Mouse (Mus musculus) intestine, embryonic 16.5 days (tissue): ENCODE results near the gene Glyr1. TPM values are rescaled to one million over a fixed set of nuclear protein-coding genes. Genes with fewer than 3 reads are reported as not detected.

Experiments
- ATAC-seq: fragments of 200-750 bp; cut with Nextera tagmentation; 2 replicates; pipeline ENCODE4 v1.8.0; 2017; ENCODE audit warnings: moderate TSS enrichment, moderate library complexity
- H3K27ac ChIP-seq: fragments of 300-500 bp; sonication (generic); 2 replicates; pipeline ENCODE4 v1.5.1; 2014; ENCODE audit warnings: mild to moderate bottlenecking, low read length
- H3K27me3 ChIP-seq: fragments of 300-500 bp; sonication (generic); replicated peaks from 2 replicates; pipeline ENCODE4 v1.6.1; 2014; ENCODE audit warnings: low read length, control low read depth, mixed read lengths; ENCODE audit not compliant: control insufficient read depth, insufficient read depth
- H3K36me3 ChIP-seq: fragments of 300-500 bp; sonication (generic); 2 replicates; pipeline ENCODE4 v1.6.1; 2014; ENCODE audit warnings: low read length, control low read depth; ENCODE audit not compliant: control insufficient read depth, insufficient read depth
- H3K4me1 ChIP-seq: fragments of 300-500 bp; sonication (generic); 2 replicates; pipeline ENCODE4 v1.6.1; 2014; ENCODE audit warnings: low read length, control low read depth, mixed read lengths; ENCODE audit not compliant: control insufficient read depth, insufficient read depth
- H3K4me2 ChIP-seq: fragments of 300-500 bp; sonication (generic); 2 replicates; pipeline ENCODE4 v1.6.1; 2014; ENCODE audit warnings: low read depth, low read length, control low read depth
- H3K4me3 ChIP-seq: fragments of 300-500 bp; sonication (generic); 2 replicates; pipeline ENCODE4 v1.5.1; 2014; ENCODE audit warnings: mild to moderate bottlenecking, low read length
- H3K9ac ChIP-seq: fragments of 300-500 bp; sonication (generic); 2 replicates; pipeline ENCODE4 v1.6.1; 2014; ENCODE audit warnings: low read depth, low read length
- H3K9me3 ChIP-seq: fragments of 300-500 bp; sonication (generic); 2 replicates; pipeline ENCODE4 v1.6.1; 2016; ENCODE audit warnings: low read length, control low read depth; ENCODE audit not compliant: control insufficient read depth
- WGBS: fragments of 180-500 bp; shearing (Covaris S2); extraction: QIAGEN DNeasy Blood & Tissue Kit; methylation state at CpG from one replicate; pipeline ENCODE4 v1.1.7; 2014; 5-methylcytosine and 5-hydroxymethylcytosine counted together
- polyA plus RNA-seq: library from polyadenylated mRNA; unstranded; fragments of >200 nt; fragmentation: Nextera tagmentation; extraction: Ambion mirVana; gene quantifications from 2 replicates; pipeline ENCODE4 v1.2.1, GENCODE M21; 2015

Gene Glyr1
- polyA plus RNA-seq, 1 experiment from 2014 or later, result 140 TPM

- H3K4me1 ChIP-seq, result peaks cover 16% of the 10 kb centered on the region
- no peaks in the 10 kb centered on the region for H3K27me3 ChIP-seq
- H3K9me3 ChIP-seq, result no peaks in the 10 kb centered on the region
- peak within 1 kb of the TSS; percentile 63 for H3K27ac ChIP-seq
- H3K4me3 ChIP-seq, result peak within 1 kb of the TSS; percentile 78
- peak; percentile 98 for ATAC-seq
- peaks cover 16% of the 10 kb centered on the region for H3K36me3 ChIP-seq
- H3K4me2 ChIP-seq, result peak within 1 kb of the TSS; percentile 86
- WGBS, result under 1% methylated on average over 62 of the region's 63 CpGs
- H3K9ac ChIP-seq, result peak within 1 kb of the TSS; percentile 76
Measured at GRCm38 (mm10) chr16:5013054-5013838, 36.4 kb downstream of the Glyr1 start, which contains the start of gene Rogdi. TSS of gene Rogdi (minus strand) at chr16:5013553.

DNA sequence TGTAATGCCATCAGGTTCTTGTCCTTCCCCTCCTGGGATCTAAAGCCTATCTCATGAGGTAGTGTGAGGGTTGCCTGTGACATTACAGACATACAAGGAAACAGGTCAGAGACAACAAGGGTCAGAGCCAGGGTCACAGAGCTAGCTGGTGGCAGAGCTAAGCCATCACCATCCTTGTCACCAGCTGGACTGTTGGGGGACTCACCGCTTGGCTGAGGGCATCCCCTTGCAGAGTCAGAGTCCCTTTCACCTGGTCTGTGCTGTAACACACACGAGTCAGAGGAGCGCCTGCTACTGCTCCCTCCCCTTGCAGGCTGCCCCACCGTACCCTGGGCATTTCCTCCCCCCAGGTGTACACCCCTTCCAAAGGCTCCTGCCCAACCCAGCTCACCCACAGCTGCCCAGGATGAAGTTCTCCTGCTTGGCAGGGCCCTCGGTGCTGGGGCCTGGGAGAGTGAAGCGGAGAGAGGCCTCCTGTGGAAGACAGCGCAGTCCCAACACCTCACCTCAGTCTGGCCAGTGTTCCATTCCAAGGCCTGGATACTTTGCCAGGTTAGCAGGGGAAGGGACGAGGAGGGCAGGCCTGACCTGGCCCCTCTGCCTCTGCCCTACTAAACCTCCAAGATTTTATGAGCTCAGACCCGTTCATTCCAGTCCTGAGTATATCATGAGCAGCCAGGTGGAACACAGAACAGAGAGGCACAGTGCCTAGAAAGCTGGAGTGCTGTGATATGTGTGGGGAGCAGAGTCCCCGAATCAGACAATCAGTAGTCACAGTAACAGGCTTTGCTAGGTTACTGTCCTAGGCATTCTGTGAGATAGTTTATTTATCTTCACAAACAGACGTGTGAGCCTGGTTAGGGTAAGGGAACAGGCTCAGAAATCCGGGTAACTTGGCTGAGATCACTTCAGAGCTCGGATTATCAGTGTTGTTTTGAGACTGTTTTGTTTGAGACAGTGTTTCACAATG lies 37.3 kb downstream of the Glyr1 start:
- Histone ChIP-seq H3K4me2 (peak overlapping the region; percentile 86), H3K4me3 (peak overlapping the region; percentile 78), H3K9ac (peak overlapping the region; percentile 76), H3K36me3 (peaks cover 15% of the 10 kb centered on the region), H3K27me3 (no peaks in the 10 kb centered on the region), H3K4me1 (peaks cover 16% of the 10 kb centered on the region), H3K9me3 (no peaks in the 10 kb centered on the region), H3K27ac (peak overlapping the region; percentile 63)
- no peak for ATAC-seq
- 43% methylated on average over 13 of the region's 13 CpGs for WGBS

DNA sequence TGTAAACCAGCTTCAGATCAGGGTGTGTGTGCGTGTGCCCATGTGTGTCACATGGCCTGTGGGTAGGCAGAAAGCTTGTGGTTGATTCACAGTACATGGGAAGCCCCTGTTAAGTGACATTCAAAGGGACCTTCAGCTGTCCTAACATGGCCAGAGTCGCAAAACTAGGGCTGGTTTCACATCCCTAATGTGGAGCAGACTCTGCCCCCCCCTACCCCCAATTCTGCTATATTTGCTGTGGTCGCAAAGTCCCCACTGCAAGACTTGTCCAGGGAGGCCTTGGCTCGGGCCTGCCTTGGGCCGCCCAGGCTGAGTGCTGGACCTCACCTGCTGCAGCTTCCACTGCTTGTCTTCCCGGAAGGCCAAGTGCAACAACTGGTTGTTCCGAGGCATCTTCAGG lies 38.4 kb downstream of the Glyr1 start:
- H3K4me2 ChIP-seq, result no peak overlapping the region
- no peak overlapping the region for H3K4me3 ChIP-seq
- ATAC-seq, result no peak
- peaks cover 16% of the 10 kb centered on the region for H3K4me1 ChIP-seq
- H3K27ac ChIP-seq, result no peak overlapping the region
- peaks cover 15% of the 10 kb centered on the region for H3K36me3 ChIP-seq
- WGBS, result 85% methylated on average over 7 of the region's 7 CpGs
- H3K9ac ChIP-seq, result no peak overlapping the region
- no peaks in the 10 kb centered on the region for H3K9me3 ChIP-seq
- H3K27me3 ChIP-seq, result no peaks in the 10 kb centered on the region

DNA sequence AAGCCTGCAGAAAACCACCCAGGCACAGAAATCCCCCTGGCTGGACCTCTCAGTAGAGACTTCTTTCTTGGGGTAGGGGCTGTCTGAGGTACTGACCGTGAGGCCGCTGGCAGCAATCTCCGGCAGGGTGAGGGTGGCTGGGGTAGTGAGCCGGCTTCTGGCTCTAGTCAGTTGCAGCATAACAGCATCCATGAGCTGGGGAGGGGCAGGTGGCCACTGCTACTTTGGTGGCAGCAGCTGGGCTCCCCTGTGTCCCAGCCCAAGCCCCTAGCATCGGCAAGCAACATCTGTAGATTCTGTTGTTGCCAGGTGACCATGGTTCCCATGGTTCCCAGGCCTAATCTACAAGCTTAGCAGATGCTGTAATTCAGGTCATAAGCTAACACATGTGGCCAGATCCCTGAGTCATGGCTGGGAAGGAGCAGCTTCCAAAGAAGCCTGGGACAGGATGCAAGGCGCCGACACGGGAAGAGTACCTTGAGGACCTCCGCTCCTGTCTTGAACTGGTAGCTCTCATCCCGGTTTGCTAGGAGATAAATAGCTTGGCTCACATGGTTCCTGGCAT lies 39.2 kb downstream of the Glyr1 start:
- Histone ChIP-seq H3K4me3 (no peak overlapping the region), H3K27ac (no peak overlapping the region), H3K36me3 (peaks cover 13% of the 10 kb centered on the region), H3K9ac (no peak overlapping the region), H3K4me1 (peaks cover 16% of the 10 kb centered on the region), H3K9me3 (no peaks in the 10 kb centered on the region), H3K27me3 (no peaks in the 10 kb centered on the region), H3K4me2 (no peak overlapping the region)
- no peak for ATAC-seq
- WGBS, result 91% methylated on average over 10 of the region's 10 CpGs

DNA sequence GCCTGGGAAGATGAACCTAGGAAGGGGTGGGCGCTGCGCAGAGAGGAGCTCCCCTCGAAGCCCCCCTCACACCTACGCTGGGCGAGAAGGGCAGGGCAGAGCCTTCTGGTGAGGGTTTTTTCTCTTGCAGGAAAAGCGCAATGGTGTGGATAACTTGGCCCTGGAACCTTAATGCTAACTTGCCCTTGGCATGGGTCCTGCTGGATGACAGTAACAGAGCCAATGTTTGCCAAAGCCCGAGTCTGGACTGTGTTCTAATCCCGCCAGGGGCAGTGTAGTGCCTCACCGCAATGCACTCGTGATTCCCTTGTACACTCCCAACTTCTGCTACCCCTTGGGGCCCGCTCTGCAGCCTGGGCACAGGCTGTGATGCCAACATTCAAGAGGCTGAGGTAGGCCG lies 41.6 kb downstream of the Glyr1 start:
- H3K27ac ChIP-seq, result peak overlapping the region; percentile 87
- 72% methylated on average over 12 of the region's 12 CpGs for WGBS
- H3K27me3 ChIP-seq, result no peaks in the 10 kb centered on the region
- no peak for ATAC-seq
- H3K4me3 ChIP-seq, result peak overlapping the region; percentile 50
- H3K9me3 ChIP-seq, result no peaks in the 10 kb centered on the region
- peak overlapping the region; percentile 64 for H3K4me2 ChIP-seq
- H3K9ac ChIP-seq, result peak overlapping the region; percentile 72
- H3K36me3 ChIP-seq, result no peaks in the 10 kb centered on the region
- peaks cover 16% of the 10 kb centered on the region for H3K4me1 ChIP-seq

GRCm38 (mm10) chr16:5007492-5007891 lies 42.2 kb downstream of the Glyr1 start:
- peaks cover 11% of the 10 kb centered on the region for H3K4me1 ChIP-seq
- peak overlapping the region; percentile 87 for H3K27ac ChIP-seq
- peak overlapping the region; percentile 50 for H3K4me3 ChIP-seq
- ATAC-seq, result peak; percentile 57
- peak overlapping the region; percentile 64 for H3K4me2 ChIP-seq
- no peaks in the 10 kb centered on the region for H3K27me3 ChIP-seq
- WGBS, result 35% methylated on average over 6 of the region's 6 CpGs
- no peaks in the 10 kb centered on the region for H3K36me3 ChIP-seq
- H3K9me3 ChIP-seq, result no peaks in the 10 kb centered on the region
- H3K9ac ChIP-seq, result peak overlapping the region; percentile 72

DNA sequence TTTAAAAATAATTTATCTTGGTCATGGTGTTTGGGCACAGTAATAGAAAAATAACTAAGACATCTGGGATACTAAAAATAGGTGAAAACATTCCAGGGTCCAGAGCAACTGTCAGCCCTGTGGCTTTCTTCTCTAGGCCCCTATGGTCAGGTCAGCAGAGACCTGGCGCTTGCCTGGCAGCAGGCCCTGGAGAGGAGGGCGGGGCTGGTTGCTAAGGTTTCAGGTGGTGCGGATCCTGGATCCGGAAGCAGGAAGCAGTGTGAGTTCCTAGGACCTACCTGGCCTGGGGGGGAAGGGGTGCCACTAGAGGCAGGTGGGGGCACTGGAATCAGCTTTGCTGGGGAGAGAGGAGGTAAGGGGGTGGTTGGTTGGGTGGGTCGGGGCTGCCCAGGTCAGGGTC lies 42.6 kb downstream of the Glyr1 start, which contains the start of gene Smim22:
Gene Smim22 (plus strand): TSS at position 222 of the 400 bp plus-strand sequence.
- no peaks in the 10 kb centered on the region for H3K9me3 ChIP-seq
- H3K4me1 ChIP-seq, result peaks cover 7% of the 10 kb centered on the region
- H3K9ac ChIP-seq, result peak within 1 kb of the TSS; percentile 72
- H3K4me3 ChIP-seq, result peak within 1 kb of the TSS; percentile 50
- peak within 1 kb of the TSS; percentile 64 for H3K4me2 ChIP-seq
- H3K27me3 ChIP-seq, result no peaks in the 10 kb centered on the region
- peak within 1 kb of the TSS; percentile 87 for H3K27ac ChIP-seq
- ATAC-seq, result peak; percentile 91
- 35% methylated on average over 5 of the region's 5 CpGs for WGBS
- H3K36me3 ChIP-seq, result no peaks in the 10 kb centered on the region

DNA sequence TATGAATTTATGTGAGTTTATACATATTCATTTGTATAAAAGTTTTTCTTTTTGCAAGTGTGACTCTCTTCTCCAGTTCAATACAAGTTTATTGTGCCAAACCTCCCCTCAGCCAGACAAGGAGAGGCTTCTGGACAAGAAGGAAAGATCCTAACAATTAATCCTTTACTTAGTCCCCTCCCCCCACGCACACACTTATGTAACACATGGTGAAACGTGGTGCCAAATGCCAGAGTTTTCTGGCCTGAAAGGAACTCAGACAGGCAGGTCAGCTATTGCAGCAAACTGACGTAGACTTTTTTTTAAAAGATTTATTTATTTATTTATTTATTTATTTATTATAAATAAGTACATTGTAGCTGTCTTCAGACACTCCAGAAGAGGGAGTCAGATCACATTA lies 49.1 kb downstream of the Glyr1 start:
- ATAC-seq, result no peak
- Histone ChIP-seq H3K9me3 (no peaks in the 10 kb centered on the region), H3K4me2 (no peak overlapping the region), H3K36me3 (no peaks in the 10 kb centered on the region), H3K4me3 (no peak overlapping the region), H3K4me1 (peaks cover 13% of the 10 kb centered on the region; the same call in 1 of the 2 replicates), H3K9ac (no peak overlapping the region), H3K27ac (no peak overlapping the region), H3K27me3 (no peaks in the 10 kb centered on the region)
- 66% methylated on average over 3 of the region's 3 CpGs for WGBS

DNA sequence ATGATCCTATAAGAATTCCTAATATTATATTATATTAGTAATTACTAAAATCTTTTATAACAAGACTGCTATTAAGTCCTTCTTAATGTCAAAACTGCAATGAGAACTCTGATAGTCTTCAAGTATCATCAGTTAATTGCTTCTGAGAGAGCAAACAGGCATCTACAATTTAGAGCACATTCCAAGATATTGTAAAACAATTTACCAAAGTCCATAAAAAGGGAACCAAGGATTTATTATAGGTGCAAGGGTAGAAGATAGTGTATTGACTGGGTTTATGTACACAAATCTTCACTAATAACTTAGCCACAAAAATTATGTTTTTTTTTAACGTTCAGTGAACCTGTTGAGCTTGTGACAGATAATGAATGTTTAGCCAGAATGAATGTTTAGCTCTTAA lies 50.7 kb downstream of the Glyr1 start:
- peak; percentile 75 for ATAC-seq
- no peak overlapping the region for H3K4me2 ChIP-seq
- no peaks in the 10 kb centered on the region for H3K27me3 ChIP-seq
- no peak overlapping the region for H3K4me3 ChIP-seq
- WGBS, result 17% methylated on average over 1 of the region's 1 CpGs
- H3K4me1 ChIP-seq, result peaks cover 13% of the 10 kb centered on the region; the same call in 1 of the 2 replicates
- no peak overlapping the region for H3K27ac ChIP-seq
- no peaks in the 10 kb centered on the region for H3K36me3 ChIP-seq
- no peaks in the 10 kb centered on the region for H3K9me3 ChIP-seq
- H3K9ac ChIP-seq, result no peak overlapping the region
